Mouse (Mus musculus) right cerebral cortex, adult 2 months (tissue): ENCODE data around the gene Ampd2.
A peak's percentile ranks its signal among the peaks of the same experiment; 100 is the strongest.

ENCODE experiments used
- DNase-seq, 2 experiments: peaks; one replicate each; pipeline ENCODE4 v3.0.0; 2021 to 2022; ENCODE audit warnings: low spot score in 2 of 2

Gene Ampd2

DNA sequence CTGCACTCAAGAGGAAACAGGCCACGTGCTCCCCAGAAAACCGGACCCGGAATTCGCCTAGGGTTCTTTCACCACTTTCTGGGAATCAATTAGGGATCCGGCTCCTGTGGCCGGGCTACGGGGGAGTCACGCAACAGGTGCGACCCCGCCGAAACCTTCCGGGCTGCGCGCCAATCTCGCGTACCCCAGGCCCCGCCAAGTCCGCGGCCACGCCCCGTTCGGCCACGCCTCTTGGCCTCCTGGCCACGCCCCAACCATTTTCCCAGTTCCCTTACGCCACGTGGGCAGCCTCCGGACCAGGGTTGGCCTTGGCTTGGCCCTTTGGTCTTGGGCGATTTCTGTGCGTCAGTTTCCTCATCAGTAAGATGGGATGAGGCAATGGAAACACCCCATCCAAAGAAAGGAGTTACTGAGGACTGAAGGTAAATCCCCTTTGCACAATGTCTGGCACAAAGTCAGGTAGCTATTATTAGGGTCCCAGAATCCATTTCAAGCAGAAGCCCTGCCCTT is at the start of gene Ampd2:
Gene Ampd2 (minus strand): TSS at position 182 of the 510 bp plus-strand sequence.
- DNase-seq: no peak

GRCm38 (mm10) chr3:108134701-108135100 is 48.2 kb upstream of the Ampd2 start:
- DNase-seq: peak; percentile 68 to 79

DNA sequence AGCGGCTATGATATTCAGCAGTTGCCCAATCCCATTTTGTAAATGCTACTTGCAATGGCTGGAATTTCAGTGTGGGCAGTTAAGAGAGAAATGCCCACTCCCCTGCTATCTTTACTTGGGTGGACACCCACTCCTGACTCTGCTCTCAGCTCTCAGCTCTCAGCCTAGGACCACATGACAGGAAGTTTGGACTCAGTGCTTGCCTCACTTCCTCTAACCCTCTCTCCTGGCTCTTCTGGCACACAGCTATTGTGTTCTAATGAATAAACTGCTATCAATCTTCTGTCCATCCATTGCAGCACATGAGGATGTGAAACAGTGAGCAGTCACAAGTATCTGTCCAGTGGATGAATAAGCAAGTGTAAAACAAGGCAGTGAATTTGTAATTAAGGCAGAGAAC is 46.0 kb upstream of the Ampd2 start:
- DNase-seq: no peak

DNA sequence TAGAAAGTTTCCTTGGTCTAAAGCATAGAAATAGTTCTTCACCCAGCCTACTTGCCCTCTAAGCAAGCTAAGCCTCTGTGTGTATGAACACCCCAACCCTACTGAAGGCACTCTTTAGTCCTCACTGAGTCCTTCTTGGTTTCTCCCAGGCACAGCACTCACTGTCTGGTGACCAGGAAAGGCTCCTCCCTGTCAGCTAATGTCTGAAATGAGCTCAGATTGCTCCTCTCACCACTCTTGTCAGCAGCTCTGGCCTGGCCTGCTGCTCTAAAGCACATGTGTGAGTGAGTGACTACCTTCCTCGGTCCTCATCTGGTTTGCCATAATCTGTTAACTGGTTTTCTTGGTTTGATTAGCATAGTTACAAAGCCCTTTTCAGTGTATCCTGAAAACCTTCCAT is 45.4 kb upstream of the Ampd2 start:
- no peak for DNase-seq

DNA sequence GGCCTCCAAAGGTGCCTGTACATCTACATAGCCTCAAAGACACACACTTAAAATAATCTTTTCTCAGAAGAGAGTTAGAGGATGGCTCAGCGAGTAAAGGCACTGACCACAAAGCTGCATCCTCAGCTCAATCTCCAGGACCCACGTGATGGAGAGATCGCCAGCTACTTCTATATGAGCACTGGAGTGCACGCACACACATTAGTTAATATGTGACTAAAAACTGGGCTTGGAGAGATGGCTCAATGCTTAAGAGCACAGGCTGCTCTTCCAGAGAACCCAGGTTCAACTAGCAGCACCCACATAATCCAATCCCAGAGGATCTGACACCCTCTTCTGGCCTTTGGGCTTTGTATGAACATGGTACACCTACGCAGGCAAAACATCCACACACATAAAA is 44.8 kb upstream of the Ampd2 start:
- DNase-seq: no peak

- DNase-seq: no peak
Measured at GRCm38 (mm10) chr3:108129804-108130203, 43.4 kb upstream of the Ampd2 start.

DNA sequence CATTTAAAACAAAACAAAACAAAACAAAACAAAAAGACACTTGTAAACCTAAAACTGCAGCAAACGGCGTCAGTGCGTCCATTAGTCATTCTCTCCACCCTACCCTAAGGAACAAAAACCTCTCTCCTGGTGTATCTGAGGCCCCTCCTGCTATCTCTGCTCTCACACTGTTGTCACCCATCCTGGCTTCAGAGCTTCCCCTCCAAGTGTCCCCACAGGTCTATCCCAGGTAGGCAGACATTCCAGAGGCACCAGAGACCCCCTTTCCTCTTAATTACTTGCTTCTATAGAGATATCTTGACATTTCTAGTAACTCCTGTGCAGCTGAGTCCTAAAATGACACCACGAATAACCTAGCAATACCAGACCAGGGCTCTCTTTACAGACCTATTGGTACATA is 42.9 kb upstream of the Ampd2 start:
- DNase-seq: no peak

- no peak for DNase-seq
Measured at GRCm38 (mm10) chr3:108128520-108128919, 42.1 kb upstream of the Ampd2 start.

- DNase-seq: no peak
Measured at GRCm38 (mm10) chr3:108126327-108126726, 39.9 kb upstream of the Ampd2 start.

GRCm38 (mm10) chr3:108124131-108124530 is 37.7 kb upstream of the Ampd2 start:
- DNase-seq: no peak

- DNase-seq: no peak
Measured at GRCm38 (mm10) chr3:108123242-108123641, 36.8 kb upstream of the Ampd2 start.

DNA sequence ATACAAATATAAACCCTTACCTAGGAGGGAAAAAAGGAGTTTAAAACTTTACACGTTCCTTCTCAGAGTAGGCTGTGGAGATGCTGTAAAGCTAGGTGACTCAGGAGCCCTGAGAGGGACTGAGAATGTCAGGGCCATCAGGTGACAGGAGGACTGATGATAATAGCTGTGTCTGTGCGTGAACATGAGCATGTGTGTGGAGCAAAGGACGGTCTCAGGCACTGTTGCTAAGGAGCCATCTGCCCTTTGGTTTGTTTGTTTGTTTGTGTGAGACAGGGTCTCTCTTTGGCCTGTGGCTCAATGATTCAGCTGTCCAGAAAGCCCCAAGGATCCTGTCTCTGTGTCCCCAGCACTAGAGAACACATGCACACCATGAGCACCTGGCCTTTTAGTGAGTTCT is 34.6 kb upstream of the Ampd2 start:
- DNase-seq: no peak

GRCm38 (mm10) chr3:108117465-108117864 is 31.0 kb upstream of the Ampd2 start:
- no peak for DNase-seq

- DNase-seq: no peak
Measured at GRCm38 (mm10) chr3:108113591-108114289, 27.3 kb upstream of the Ampd2 start.

GRCm38 (mm10) chr3:108112666-108113065 is 26.2 kb upstream of the Ampd2 start:
- no peak for DNase-seq

DNA sequence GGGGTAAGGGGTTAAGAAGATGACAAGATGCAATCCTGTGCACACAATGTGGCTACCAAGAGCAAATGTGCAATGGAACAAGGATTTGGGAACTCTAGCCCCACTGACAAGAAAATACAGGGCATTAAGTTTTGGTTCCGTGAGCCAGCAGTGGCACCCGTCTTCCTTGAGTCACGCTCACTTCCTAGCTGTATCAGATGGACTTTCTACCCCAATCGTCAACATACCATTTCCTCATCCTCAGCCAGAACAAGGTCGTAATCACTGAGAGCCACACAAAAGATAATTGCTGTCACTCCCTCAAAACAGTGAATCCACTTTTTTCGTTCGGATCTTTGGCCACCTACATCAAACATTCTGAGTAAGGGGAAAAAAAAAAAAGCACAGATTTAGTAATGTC is 25.8 kb upstream of the Ampd2 start:
- no peak for DNase-seq

- no peak for DNase-seq
Measured at GRCm38 (mm10) chr3:108111320-108111719, 24.9 kb upstream of the Ampd2 start.

GRCm38 (mm10) chr3:108105281-108105680 is 18.8 kb upstream of the Ampd2 start:
- DNase-seq: no peak

- DNase-seq: no peak
Measured at GRCm38 (mm10) chr3:108102075-108102474, 15.6 kb upstream of the Ampd2 start.

DNA sequence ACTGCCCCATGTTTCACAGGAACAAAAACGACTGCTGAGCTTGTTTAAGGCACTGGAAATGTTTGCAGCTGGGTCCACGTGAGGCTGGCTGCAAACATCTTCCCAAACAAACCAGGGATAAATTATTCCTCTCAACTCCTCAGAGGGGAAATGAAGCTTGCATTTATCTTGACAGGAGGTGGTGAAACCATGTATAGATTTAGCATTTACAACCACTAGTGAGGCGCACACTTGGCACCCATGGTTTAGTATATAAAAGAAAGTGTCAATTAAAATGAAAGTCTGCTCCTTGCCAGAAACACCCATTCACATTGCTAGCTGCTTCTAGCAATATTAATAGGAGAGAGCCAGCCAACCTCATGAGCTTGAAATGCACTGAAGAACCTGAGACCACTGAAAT is 15.1 kb upstream of the Ampd2 start:
- DNase-seq: no peak

DNA sequence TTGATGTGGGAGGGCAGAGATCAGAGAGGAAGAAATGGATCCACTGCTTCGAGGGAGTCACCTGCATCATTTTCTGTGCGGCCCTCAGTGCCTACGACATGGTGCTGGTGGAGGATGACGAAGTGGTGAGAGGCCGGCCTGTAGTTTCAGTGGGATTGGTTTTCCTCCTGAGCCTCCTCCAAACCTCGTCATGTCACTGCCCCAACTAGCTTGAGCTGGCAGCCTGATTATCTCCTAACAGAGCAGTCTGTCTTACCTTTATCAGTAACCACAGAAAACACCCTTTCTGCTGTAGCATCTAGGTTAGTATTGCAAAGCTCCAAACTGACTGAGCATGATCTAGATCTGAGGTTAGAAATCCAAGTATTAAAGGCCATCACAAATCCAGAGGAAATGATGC is 11.9 kb upstream of the Ampd2 start:
- DNase-seq: no peak

DNA sequence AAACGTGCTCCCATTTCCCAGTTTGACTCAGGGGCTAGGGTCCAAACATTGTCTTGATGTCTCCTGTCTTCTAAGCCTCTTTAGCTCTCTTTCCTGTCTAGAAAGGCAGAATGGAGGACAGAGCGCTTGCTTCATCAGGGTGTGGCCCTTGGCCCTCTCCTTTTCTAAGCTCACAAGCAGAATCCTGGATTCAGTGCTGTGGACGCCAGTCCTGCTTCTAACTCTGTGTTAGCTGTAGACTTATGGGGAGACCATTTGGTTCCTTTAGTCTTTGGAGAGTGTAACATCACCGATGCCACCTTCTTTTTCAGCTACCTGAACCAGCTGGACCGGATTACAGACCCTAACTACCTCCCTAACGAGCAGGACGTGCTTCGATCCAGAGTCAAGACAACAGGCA is 11.2 kb upstream of the Ampd2 start:
- no peak for DNase-seq

DNA sequence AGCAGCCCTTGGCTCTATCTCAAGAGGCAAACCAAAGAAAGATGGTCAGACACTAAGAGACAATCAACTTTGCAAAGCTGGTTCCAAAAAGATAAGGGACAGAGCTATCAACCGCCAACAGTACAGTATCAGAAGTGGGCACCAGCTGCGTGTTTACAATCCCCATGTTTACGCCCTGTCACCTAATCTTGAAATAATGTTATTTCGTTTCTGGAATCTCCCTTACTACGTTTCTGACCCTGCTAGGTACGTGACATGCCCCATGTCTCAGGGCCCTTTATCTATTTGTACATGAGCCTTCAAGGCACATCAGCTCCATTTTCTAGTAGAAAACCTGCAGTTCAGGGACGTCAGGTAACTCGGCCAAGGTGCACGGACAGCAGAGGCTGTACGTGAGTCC is 10.3 kb upstream of the Ampd2 start:
- DNase-seq: no peak

GRCm38 (mm10) chr3:108096226-108096625 is 9.8 kb upstream of the Ampd2 start:
- DNase-seq: no peak
